In the genomic region with DNA sequence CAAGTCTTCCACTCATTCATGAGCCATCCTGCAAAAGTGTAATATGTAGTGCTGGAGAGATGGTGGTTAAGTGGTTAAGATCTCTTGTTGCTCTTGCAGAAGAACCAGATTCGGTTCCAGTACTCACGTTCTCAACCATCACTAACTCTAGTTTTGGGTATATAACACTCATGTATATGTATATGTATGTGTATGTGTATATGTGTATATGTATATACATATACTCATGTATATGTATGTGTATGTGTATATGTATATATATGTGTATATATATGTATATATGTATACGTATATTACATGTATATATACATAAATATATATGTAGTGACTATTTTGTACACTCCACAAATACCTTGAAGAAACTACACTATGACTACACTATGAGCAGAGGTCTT, we compare ENCODE assay signal across 7 mouse cellular contexts. TPM values are rescaled to one million over a fixed set of nuclear protein-coding genes. Genes with fewer than 3 reads are reported as not detected.
DNase-seq lines count a peak whose midpoint lies in the region; ATAC-seq and TF ChIP-seq lines count a peak whose summit lies in the region.

No protein-coding gene starts in this region.

- no peak for TF ChIP-seq CTCF in stomach, postnatal 0 days (IDR thresholded peaks at IDR 0.05; ENCODE audit: low read depth)

- H3K27ac ChIP-seq in forebrain, embryonic 14.5 days (ENCODE audit: low read depth, low read length): no peak overlapping the region
- no peak overlapping the region for H3K27ac ChIP-seq in liver, embryonic 12.5 days
- H3K27ac ChIP-seq in stomach, postnatal 0 days (replicated peaks): no peak overlapping the region

- TF ChIP-seq EP300 in stomach, postnatal 0 days (optimal IDR thresholded peaks at IDR 0.05): no peak

- no peak for DNase-seq in forebrain, embryonic 14.5 days (ENCODE audit: low spot score)
- DNase-seq in stomach, postnatal 0 days (ENCODE audit: low spot score): no peak
- DNase-seq in spleen, adult 12 weeks (ENCODE audit: low spot score): no peak
- DNase-seq in thymus, postnatal 4 days: no peak

- no peaks in the 10 kb centered on the region for H3K9me3 ChIP-seq in megakaryocyte, embryonic 14.5 days
- H3K9me3 ChIP-seq in forebrain, embryonic 14.5 days (replicated peaks; ENCODE audit: control insufficient read depth, low read length): no peaks in the 10 kb centered on the region
- no peaks in the 10 kb centered on the region for H3K9me3 ChIP-seq in liver, embryonic 12.5 days (replicated peaks)
- no peaks in the 10 kb centered on the region for H3K9me3 ChIP-seq in stomach, postnatal 0 days (ENCODE audit: control insufficient read depth, low read length)

- no peak for ATAC-seq in megakaryocyte, adult 5-6 weeks (ENCODE audit: poor library complexity, severe bottlenecking)
- peak; percentile 44 for ATAC-seq in forebrain, embryonic 14.5 days
- ATAC-seq in liver, embryonic 12.5 days: 0 out of 2 replicates have a peak, but pooled peaks have one; percentile 31
- no peak for ATAC-seq in stomach, postnatal 0 days (ENCODE audit: low FRiP score, low TSS enrichment)

- H3K27me3 ChIP-seq in megakaryocyte, embryonic 14.5 days (replicated peaks): no peaks in the 10 kb centered on the region
- no peaks in the 10 kb centered on the region for H3K27me3 ChIP-seq in forebrain, embryonic 14.5 days (replicated peaks; ENCODE audit: control insufficient read depth, insufficient read depth, low read length)
- no peaks in the 10 kb centered on the region for H3K27me3 ChIP-seq in liver, embryonic 12.5 days (replicated peaks)
- no peaks in the 10 kb centered on the region for H3K27me3 ChIP-seq in stomach, postnatal 0 days (ENCODE audit: control insufficient read depth, insufficient read depth, low read length)

- WGBS in forebrain, embryonic 14.5 days: 73% methylated on average over 3 of the region's 3 CpGs
- WGBS in liver, embryonic 12.5 days (ENCODE audit: insufficient replicate concordance): 68% methylated on average over 3 of the region's 3 CpGs
- WGBS in stomach, postnatal 0 days: 56% methylated on average over 3 of the region's 3 CpGs

- H3K4me1 ChIP-seq in megakaryocyte, embryonic 14.5 days: peaks cover 4% of the 10 kb centered on the region; the same call in 1 of the 2 replicates
- peaks cover 4% of the 10 kb centered on the region; the same call in 1 of the 2 replicates for H3K4me1 ChIP-seq in forebrain, embryonic 14.5 days (ENCODE audit: control insufficient read depth, insufficient read depth, low read length)
- peaks cover 6% of the 10 kb centered on the region for H3K4me1 ChIP-seq in liver, embryonic 12.5 days
- H3K4me1 ChIP-seq in stomach, postnatal 0 days (replicated peaks; ENCODE audit: control insufficient read depth, insufficient read depth): no peaks in the 10 kb centered on the region

- H3K4me2 ChIP-seq in forebrain, embryonic 14.5 days (ENCODE audit: low read length): peak overlapping the region; percentile 65
- H3K4me2 ChIP-seq in liver, embryonic 12.5 days: peak overlapping the region; percentile 79
- peak overlapping the region; percentile 47 for H3K4me2 ChIP-seq in stomach, postnatal 0 days (replicated peaks; ENCODE audit: low read depth)

- peaks cover 14% of the 10 kb centered on the region for H3K36me3 ChIP-seq in megakaryocyte, embryonic 14.5 days (replicated peaks; ENCODE audit: low read length)
- H3K36me3 ChIP-seq in forebrain, embryonic 14.5 days (ENCODE audit: control insufficient read depth, insufficient read depth, low read length): 0 out of 2 replicates have a peak, but pooled peaks cover 5% of the 10 kb centered on the region
- peaks cover 12% of the 10 kb centered on the region for H3K36me3 ChIP-seq in liver, embryonic 12.5 days
- H3K36me3 ChIP-seq in stomach, postnatal 0 days (ENCODE audit: control insufficient read depth, insufficient read depth, low read length): no peaks in the 10 kb centered on the region

- peak overlapping the region; percentile 78 for H3K9ac ChIP-seq in forebrain, embryonic 14.5 days (ENCODE audit: low read length)
- peak overlapping the region; percentile 87; the same call in 1 of the 2 replicates for H3K9ac ChIP-seq in liver, embryonic 12.5 days
- H3K9ac ChIP-seq in stomach, postnatal 0 days (ENCODE audit: low read length): peak overlapping the region; percentile 80

- peak overlapping the region; percentile 93 for H3K4me3 ChIP-seq in megakaryocyte, embryonic 14.5 days (replicated peaks)
- H3K4me3 ChIP-seq in forebrain, embryonic 14.5 days (ENCODE audit: low read depth, low read length): peak overlapping the region; percentile 71
- peak overlapping the region; percentile 87 for H3K4me3 ChIP-seq in liver, embryonic 12.5 days
- H3K4me3 ChIP-seq in stomach, postnatal 0 days (ENCODE audit: low read depth, low read length): peak overlapping the region; percentile 85

RNA-seq across cellular contexts. Expression of a gene that starts 0.3 kb away (rescaled TPM):
- polyA plus RNA-seq in megakaryocyte, embryonic 14.5 days (2012; ENCODE audit: insufficient read depth, low replicate concordance): 24.8 and 47.5 TPM in 2 replicates
- total RNA-seq in megakaryocyte, adult 5-6 weeks (2015): 39.5 and 48.5 TPM in 2 replicates
- total RNA-seq in megakaryocyte, adult 5-6 weeks (2017): 16.6 and 16.9 TPM in 2 replicates
- polyA plus RNA-seq in forebrain, embryonic 14.5 days (2014; fragmentation: Nextera tagmentation; extraction: Ambion mirVana): 92.4 and 112 TPM in 2 replicates
- polyA plus RNA-seq in liver, embryonic 12.5 days (2016; fragmentation: Nextera tagmentation; extraction: Ambion mirVana): 50.5 and 53.5 TPM in 2 replicates
- polyA plus RNA-seq in stomach, postnatal 0 days (2015; fragmentation: Nextera tagmentation; extraction: Ambion mirVana): 71.6 and 79.2 TPM in 2 replicates

RNA-seq across cellular contexts. Expression of a gene that starts 40.7 kb away (rescaled TPM):
- not detected in 2 replicates for polyA plus RNA-seq in megakaryocyte, embryonic 14.5 days (2012; ENCODE audit: insufficient read depth, low replicate concordance)
- not detected in 2 replicates for total RNA-seq in megakaryocyte, adult 5-6 weeks (2015)
- not detected in 2 replicates for total RNA-seq in megakaryocyte, adult 5-6 weeks (2017)
- 0.08 TPM in 1 of 2 replicates, not detected in the other for polyA plus RNA-seq in forebrain, embryonic 14.5 days (2014; fragmentation: Nextera tagmentation; extraction: Ambion mirVana)
- polyA plus RNA-seq in liver, embryonic 12.5 days (2016; fragmentation: Nextera tagmentation; extraction: Ambion mirVana): not detected in 2 replicates
- polyA plus RNA-seq in stomach, postnatal 0 days (2015; fragmentation: Nextera tagmentation; extraction: Ambion mirVana): 0.08 TPM in 1 of 2 replicates, not detected in the other

Comparison
In these comparisons a context has a peak if more than half of its experiments do, and no peak if none do; other contexts are left out.
1. ATAC-seq: peak in forebrain, embryonic 14.5 days (single experiment) and liver, embryonic 12.5 days (single experiment); none in megakaryocyte, adult 5-6 weeks (single experiment) and stomach, postnatal 0 days (single experiment).
2. Peak in every context shown above with its lines, with median percentiles within 50 percentile points of each other: H3K4me3 ChIP-seq, H3K4me2 ChIP-seq and H3K9ac ChIP-seq.